Mouse (Mus musculus) frontal cortex, postnatal 25 days (tissue): ENCODE results near the gene Syn3.

Experiments
- DNase-seq, 2 experiments: peaks; one replicate each; pipeline ENCODE4 v3.0.0; 2022; ENCODE audit warnings: low spot score in 2 of 2

The Syn3 gene

GRCm38 (mm10) chr10:86098363-86098762 is 400.3 kb downstream of the Syn3 start:
- no peak for DNase-seq

GRCm38 (mm10) chr10:86093109-86094035 is 405.3 kb downstream of the Syn3 start:
- no peak for DNase-seq

GRCm38 (mm10) chr10:86091919-86092318 is 406.8 kb downstream of the Syn3 start:
- no peak for DNase-seq

GRCm38 (mm10) chr10:86079921-86080320 is 418.8 kb downstream of the Syn3 start:
- DNase-seq, result no peak

- no peak for DNase-seq
These were observed 419.9 kb downstream of the Syn3 start for GRCm38 (mm10) chr10:86078761-86079160.

GRCm38 (mm10) chr10:86077272-86077671 is 421.4 kb downstream of the Syn3 start:
- no peak for DNase-seq

GRCm38 (mm10) chr10:86074971-86075711 is 423.6 kb downstream of the Syn3 start:
- DNase-seq, result no peak

GRCm38 (mm10) chr10:86074134-86074533 is 424.6 kb downstream of the Syn3 start:
- DNase-seq, result no peak

GRCm38 (mm10) chr10:86070751-86071150 is 427.9 kb downstream of the Syn3 start:
- no peak for DNase-seq

GRCm38 (mm10) chr10:86069341-86069740 is 429.4 kb downstream of the Syn3 start:
- no peak for DNase-seq

- no peak for DNase-seq
These were observed 430.8 kb downstream of the Syn3 start for GRCm38 (mm10) chr10:86067911-86068310.

- DNase-seq, result no peak
These were observed 432.0 kb downstream of the Syn3 start for GRCm38 (mm10) chr10:86066651-86067050.

GRCm38 (mm10) chr10:86065661-86066060 is 433.0 kb downstream of the Syn3 start:
- no peak for DNase-seq

- DNase-seq, result peak; percentile 22 to 56
These were observed 433.8 kb downstream of the Syn3 start for GRCm38 (mm10) chr10:86064937-86065336.

- DNase-seq, result no peak
These were observed 435.7 kb downstream of the Syn3 start for GRCm38 (mm10) chr10:86063018-86063384.

- DNase-seq, result no peak
These were observed 436.3 kb downstream of the Syn3 start for GRCm38 (mm10) chr10:86062261-86063017.

GRCm38 (mm10) chr10:86060267-86060666 is 438.4 kb downstream of the Syn3 start:
- no peak for DNase-seq

GRCm38 (mm10) chr10:86057712-86058111 is 441.0 kb downstream of the Syn3 start:
- no peak for DNase-seq

GRCm38 (mm10) chr10:86057286-86057685 is 441.4 kb downstream of the Syn3 start:
- DNase-seq, result no peak

GRCm38 (mm10) chr10:86056297-86056903 is 442.3 kb downstream of the Syn3 start:
- DNase-seq, result no peak

- no peak for DNase-seq
These were observed 445.7 kb downstream of the Syn3 start for GRCm38 (mm10) chr10:86052818-86053522.
